Mouse (Mus musculus) E14TG2a.4 (cell line): ENCODE results near the gene Cd82.

Experiments
- CTCF ChIP-seq: conservative IDR thresholded peaks from 2 replicates; pipeline ENCODE4 v1.5.1; 2014; ENCODE audit warnings: low read length
- NANOG ChIP-seq: IDR thresholded peaks from 2 replicates; pipeline ENCODE4 v1.6.1; 2014; ENCODE audit warnings: borderline replicate concordance, low read length, mixed read lengths
- POU5F1 ChIP-seq: IDR thresholded peaks from 2 replicates; pipeline ENCODE4 v1.6.1; 2014; ENCODE audit warnings: low read length, borderline replicate concordance

DNA sequence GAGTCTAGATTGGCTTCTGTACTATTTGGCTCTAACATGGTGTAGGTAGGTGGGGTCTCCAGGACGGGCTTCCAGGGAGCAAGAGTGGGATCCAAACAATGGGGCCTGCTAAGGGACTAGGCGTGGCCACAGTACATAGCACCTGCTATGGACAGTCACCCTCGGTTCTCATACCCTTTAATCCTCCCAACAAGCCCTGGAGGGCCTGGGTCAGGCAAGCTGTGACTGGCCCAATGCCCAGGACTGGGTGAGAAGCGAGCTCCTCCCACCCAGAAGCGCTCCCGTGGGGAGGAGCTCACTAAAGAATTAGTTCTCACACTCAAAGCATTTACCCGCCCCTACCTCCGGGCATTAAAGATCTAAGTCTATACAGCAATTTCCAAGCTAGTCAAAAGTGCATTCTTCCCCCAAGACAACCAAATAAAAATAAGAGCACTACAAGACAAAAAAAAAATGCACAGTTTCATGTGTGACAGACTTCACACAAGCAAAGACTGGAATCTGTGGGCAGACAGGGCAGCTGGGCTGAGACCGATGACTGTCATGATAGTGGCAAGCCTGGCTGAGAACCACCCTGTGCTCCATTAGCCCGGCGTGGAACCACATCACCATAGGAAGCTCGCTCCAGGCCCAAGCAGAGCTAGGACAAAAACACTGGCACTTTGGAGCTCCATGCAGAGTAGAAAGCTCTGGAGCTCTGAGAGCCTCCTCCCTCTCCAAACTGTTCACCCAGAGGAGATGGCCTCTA, 23.0 kb downstream of the Cd82 start:
- TF ChIP-seq CTCF (no peak), NANOG (no peak), POU5F1 (no peak)
